Mouse (Mus musculus) intestine, postnatal 0 days (tissue): ENCODE data around the gene Foxl2. TPM values are rescaled to one million over a fixed set of nuclear protein-coding genes. Genes with fewer than 3 reads are reported as not detected.

Experiments
- ATAC-seq: fragments of 200-750 bp; cut with Nextera tagmentation; 2 replicates; pipeline ENCODE4 v1.8.0; 2017; ENCODE audit warnings: mild to moderate bottlenecking, moderate TSS enrichment, moderate library complexity
- H3K27ac ChIP-seq: fragments of 300-500 bp; sonication (generic); 2 replicates; pipeline ENCODE4 v1.5.1; 2014; ENCODE audit warnings: mild to moderate bottlenecking, low read depth, low read length, moderate library complexity
- H3K27me3 ChIP-seq: fragments of 300-500 bp; sonication (generic); replicated peaks from 2 replicates; pipeline ENCODE4 v1.6.1; 2014; ENCODE audit warnings: low read length, mixed read lengths; ENCODE audit not compliant: control insufficient read depth, insufficient read depth
- H3K36me3 ChIP-seq: fragments of 300-500 bp; sonication (generic); 2 replicates; pipeline ENCODE4 v1.6.1; 2014; ENCODE audit warnings: mild to moderate bottlenecking, moderate library complexity; ENCODE audit not compliant: control insufficient read depth, insufficient read depth
- H3K4me1 ChIP-seq: fragments of 300-500 bp; sonication (generic); replicated peaks from 2 replicates; pipeline ENCODE4 v1.6.1; 2014; ENCODE audit warnings: antibody characterized with exemption, low read length, mixed read lengths; ENCODE audit not compliant: control insufficient read depth, insufficient read depth
- H3K4me2 ChIP-seq: fragments of 300-500 bp; sonication (generic); replicated peaks from 2 replicates; pipeline ENCODE4 v1.6.1; 2014; ENCODE audit warnings: low read depth, mild to moderate bottlenecking, moderate library complexity
- H3K4me3 ChIP-seq: fragments of 300-500 bp; sonication (generic); 2 replicates; pipeline ENCODE4 v1.5.1; 2014; ENCODE audit warnings: low read depth, low read length
- H3K9ac ChIP-seq: fragments of 300-500 bp; sonication (generic); 2 replicates; pipeline ENCODE4 v1.6.1; 2014; ENCODE audit warnings: mild to moderate bottlenecking, low read depth, low read length
- H3K9me3 ChIP-seq: fragments of 300-500 bp; sonication (generic); 2 replicates; pipeline ENCODE4 v1.6.1; 2016; ENCODE audit warnings: mixed run types; ENCODE audit not compliant: control insufficient read depth
- CTCF ChIP-seq: sonication (generic); IDR thresholded peaks from 2 replicates; pipeline ENCODE4 v1.5.1; 2016; ENCODE audit warnings: low read depth, mild to moderate bottlenecking, control low read depth, antibody characterized with exemption, moderate library complexity
- WGBS: fragments of 180-500 bp; shearing (Covaris S2); extraction: QIAGEN DNeasy Blood & Tissue Kit; methylation state at CpG from one replicate; pipeline ENCODE4 v1.1.7; 2014; 5-methylcytosine and 5-hydroxymethylcytosine counted together
- polyA plus RNA-seq: library from polyadenylated mRNA; unstranded; fragments of >200 nt; fragmentation: Nextera tagmentation; extraction: Ambion mirVana; gene quantifications from 2 replicates; pipeline ENCODE4 v1.2.1, GENCODE M21; 2015

Gene Foxl2
- polyA plus RNA-seq, result not detected in 2 replicates

DNA sequence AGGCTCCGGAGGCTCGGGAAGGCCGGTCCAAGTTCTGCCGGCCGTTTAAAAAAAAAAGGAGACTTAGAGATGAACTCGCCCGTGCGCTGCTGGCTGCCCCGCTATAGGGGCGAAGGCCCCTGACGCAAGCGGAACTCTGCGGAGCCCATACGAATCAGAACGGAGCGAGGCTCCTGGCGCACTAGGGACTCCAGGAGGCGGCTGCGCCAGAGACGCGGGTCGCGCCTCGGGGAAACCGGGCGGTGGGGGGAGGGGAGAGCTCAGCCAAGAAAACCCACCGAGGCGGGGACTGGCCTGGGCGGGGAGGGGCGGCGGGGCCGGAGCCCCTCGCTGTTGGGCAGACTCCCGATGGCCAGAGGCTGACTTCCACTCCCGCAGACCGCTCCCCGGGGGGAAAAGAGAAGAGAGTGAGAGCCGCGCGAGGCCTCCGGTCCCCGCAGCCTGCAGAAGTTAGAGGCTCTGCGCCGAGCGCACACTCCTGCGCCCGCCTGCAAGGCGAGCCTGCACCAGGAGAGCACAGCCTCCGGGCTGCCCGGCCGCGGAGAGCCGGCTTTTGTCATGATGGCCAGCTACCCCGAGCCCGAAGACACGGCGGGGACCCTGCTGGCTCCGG lies at the start of gene Foxl2:
Gene Foxl2, plus strand, starts transcription at position 186 of the 613 bp plus-strand sequence.
- no peak for ATAC-seq
- Histone ChIP-seq H3K27me3 (peaks cover 99% of the 10 kb centered on the region), H3K27ac (no peak within 1 kb of the TSS), H3K36me3 (no peaks in the 10 kb centered on the region), H3K9me3 (no peaks in the 10 kb centered on the region), H3K4me3 (peak within 1 kb of the TSS; percentile 33), H3K4me1 (no peaks in the 10 kb centered on the region), H3K9ac (no peak within 1 kb of the TSS), H3K4me2 (peak within 1 kb of the TSS; percentile 62)
- no peak for TF ChIP-seq CTCF
- WGBS, result under 1% methylated on average over 51 of the region's 58 CpGs

DNA sequence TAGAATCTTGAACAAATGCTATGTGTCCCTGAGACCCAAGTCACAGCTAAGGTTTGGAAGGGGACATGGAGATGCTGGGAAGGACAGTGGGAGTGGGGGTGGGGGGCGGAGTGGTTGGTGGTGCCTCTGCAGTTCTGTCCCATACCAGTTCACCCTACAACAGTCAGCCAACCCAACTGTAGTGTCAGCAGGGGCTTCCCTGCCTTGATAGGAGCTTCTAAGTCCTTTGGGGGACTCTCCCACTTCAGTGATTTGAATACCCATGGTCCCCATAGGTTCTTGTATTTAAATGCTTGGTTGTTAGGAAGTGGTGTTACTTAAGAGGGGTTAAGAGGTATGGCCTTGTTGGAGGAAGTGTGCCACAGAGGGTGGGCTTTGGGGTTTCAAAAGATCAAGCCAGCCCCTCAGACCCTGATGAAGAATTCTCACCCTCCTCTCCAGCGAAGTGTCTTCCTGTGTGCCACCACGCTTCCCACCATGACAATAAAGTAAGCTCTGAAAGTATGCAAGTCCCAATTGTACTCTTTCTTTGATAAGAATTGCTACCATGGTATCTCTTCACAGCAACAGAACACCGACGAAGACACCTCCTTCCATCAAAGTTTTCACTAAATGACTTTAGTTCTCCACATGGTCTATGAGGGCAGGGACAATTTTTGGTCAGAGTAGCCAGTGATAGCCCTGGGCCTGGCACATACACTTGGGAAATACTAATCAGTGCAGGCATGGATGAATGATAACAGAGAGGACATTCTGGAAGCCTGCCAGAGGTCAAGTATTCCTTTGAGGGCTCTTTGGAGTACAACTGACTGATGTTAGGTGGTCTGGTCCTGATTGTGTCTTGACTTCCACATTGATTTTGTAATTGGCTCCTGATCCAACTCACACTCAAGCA lies 34.2 kb upstream of the Foxl2 start:
- no peaks in the 10 kb centered on the region for H3K4me1 ChIP-seq
- H3K4me2 ChIP-seq, result no peak overlapping the region
- WGBS, result 87% methylated on average over 5 of the region's 5 CpGs
- no peak overlapping the region for H3K4me3 ChIP-seq
- H3K9me3 ChIP-seq, result no peaks in the 10 kb centered on the region
- no peak overlapping the region for H3K9ac ChIP-seq
- H3K27me3 ChIP-seq, result no peaks in the 10 kb centered on the region
- no peak overlapping the region for H3K27ac ChIP-seq
- no peaks in the 10 kb centered on the region for H3K36me3 ChIP-seq
- no peak for TF ChIP-seq CTCF
- ATAC-seq, result no peak

DNA sequence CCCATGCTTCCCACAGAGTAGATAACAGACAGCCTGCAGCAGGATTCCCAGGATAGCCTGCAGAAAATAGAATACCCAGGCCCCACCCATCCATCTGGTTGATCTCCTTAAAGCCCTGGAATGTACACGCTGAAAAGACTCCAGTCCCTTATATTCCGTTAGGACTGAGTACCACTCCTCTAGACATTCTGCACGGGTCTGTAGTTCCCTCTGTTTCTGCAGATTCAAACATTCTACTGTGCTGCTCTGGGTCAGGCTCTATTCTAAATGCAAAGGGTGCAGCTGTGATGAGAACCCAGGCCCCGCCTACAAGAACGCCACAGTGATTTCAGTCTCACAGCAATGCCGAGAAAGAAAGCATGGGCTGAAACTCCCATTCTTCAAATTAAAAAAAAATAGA lies 32.0 kb upstream of the Foxl2 start:
- H3K36me3 ChIP-seq, result no peaks in the 10 kb centered on the region
- H3K9me3 ChIP-seq, result no peaks in the 10 kb centered on the region
- H3K4me1 ChIP-seq, result no peaks in the 10 kb centered on the region
- no peak overlapping the region for H3K4me3 ChIP-seq
- ATAC-seq, result no peak
- no peak overlapping the region for H3K4me2 ChIP-seq
- WGBS, result 33% methylated on average over 6 of the region's 6 CpGs
- no peak overlapping the region for H3K9ac ChIP-seq
- TF ChIP-seq CTCF, result no peak
- no peak overlapping the region for H3K27ac ChIP-seq
- H3K27me3 ChIP-seq, result no peaks in the 10 kb centered on the region

DNA sequence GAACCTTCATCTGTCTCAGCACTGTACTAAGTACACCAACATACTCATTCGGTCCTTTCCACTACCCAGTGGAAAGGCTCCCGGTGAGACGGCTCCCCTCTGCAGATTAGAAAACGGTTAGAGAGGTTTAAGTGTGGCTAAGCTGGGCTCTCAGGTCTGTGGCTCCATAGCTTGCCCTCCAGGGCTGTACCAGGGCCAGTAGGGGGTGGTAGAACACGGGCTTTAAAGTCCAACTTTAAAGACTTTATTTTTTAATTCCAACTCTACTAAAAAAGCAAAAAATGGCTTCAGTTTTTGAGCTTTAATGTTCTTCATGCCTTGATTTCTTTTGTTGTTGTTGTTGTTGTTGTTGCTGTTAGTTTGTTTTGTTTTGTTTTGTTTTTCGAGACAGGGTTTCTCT lies 30.9 kb upstream of the Foxl2 start:
- 64% methylated on average over 6 of the region's 6 CpGs for WGBS
- no peaks in the 10 kb centered on the region for H3K36me3 ChIP-seq
- H3K27me3 ChIP-seq, result no peaks in the 10 kb centered on the region
- no peak overlapping the region for H3K4me3 ChIP-seq
- H3K4me2 ChIP-seq, result no peak overlapping the region
- H3K9me3 ChIP-seq, result no peaks in the 10 kb centered on the region
- H3K9ac ChIP-seq, result no peak overlapping the region
- TF ChIP-seq CTCF, result no peak
- ATAC-seq, result no peak
- H3K4me1 ChIP-seq, result no peaks in the 10 kb centered on the region
- no peak overlapping the region for H3K27ac ChIP-seq

DNA sequence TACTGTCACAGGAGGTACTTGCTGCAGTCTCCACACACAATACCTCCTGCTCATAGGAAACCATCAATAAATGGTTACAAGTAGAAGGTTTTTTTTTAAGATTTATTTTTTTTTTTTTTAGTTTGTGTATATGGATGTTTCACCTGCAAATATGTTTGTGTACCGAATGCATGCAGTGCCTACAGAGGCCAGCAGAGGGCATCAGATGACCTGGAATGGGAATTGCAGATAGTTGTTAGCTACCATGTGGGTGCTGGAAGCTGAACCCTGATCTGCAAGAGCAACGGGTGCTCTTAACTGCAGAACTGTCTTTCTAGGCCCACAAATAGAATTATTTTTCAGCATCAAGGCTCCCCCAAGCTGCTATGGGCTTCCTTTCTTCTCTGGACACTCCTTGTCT lies 25.6 kb upstream of the Foxl2 start:
- Histone ChIP-seq H3K36me3 (no peaks in the 10 kb centered on the region), H3K4me2 (no peak overlapping the region), H3K4me3 (no peak overlapping the region), H3K9me3 (no peaks in the 10 kb centered on the region), H3K9ac (no peak overlapping the region), H3K27me3 (no peaks in the 10 kb centered on the region), H3K4me1 (no peaks in the 10 kb centered on the region), H3K27ac (no peak overlapping the region)
- 86% methylated on average over 2 of the region's 2 CpGs for WGBS
- TF ChIP-seq CTCF, result peak; percentile 49
- no peak for ATAC-seq

DNA sequence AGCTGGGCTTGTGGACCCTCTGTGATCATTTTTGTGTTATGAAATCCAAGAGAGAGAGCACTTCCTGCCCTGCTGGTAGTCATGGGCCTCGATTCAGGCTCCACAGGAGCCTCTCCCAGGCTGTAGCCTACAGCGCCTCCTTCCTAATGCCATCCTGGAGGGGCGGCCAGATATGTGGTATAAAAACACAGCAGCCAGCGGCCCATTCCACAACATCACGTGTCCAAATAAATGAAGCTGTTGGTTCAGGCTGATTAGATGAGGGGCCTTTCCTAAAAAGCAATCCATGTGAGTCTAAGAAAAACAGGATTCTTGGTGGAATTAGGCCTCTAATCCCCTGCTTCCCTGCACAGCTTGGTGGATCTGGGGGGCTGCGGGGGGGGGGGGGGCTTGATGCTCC lies 22.2 kb upstream of the Foxl2 start:
- Histone ChIP-seq H3K4me1 (no peaks in the 10 kb centered on the region), H3K9me3 (no peaks in the 10 kb centered on the region), H3K36me3 (no peaks in the 10 kb centered on the region), H3K27ac (no peak overlapping the region), H3K9ac (no peak overlapping the region), H3K4me2 (no peak overlapping the region), H3K27me3 (no peaks in the 10 kb centered on the region), H3K4me3 (no peak overlapping the region)
- WGBS, result 46% methylated on average over 6 of the region's 6 CpGs
- no peak for TF ChIP-seq CTCF
- ATAC-seq, result no peak
